Mouse (Mus musculus) adrenal gland (tissue): ENCODE data around the gene Rcc2.

Experiments used
- intact Hi-C: fragments of 180-260 bp; cut with DNase I; formaldehyde crosslinking; loops from one replicate; pipeline ENCODE4 v1.15.1; 2025

Rcc2 gene

GRCm38 (mm10) chr4:140708297-140708927 is 8.1 kb downstream of the Rcc2 start:
- intact Hi-C loops = no loop called here

- intact Hi-C loops = no loop called here
Measured at GRCm38 (mm10) chr4:140709111-140709510, 8.8 kb downstream of the Rcc2 start.

- intact Hi-C loops = no loop called here
Measured at GRCm38 (mm10) chr4:140709617-140710016, 9.3 kb downstream of the Rcc2 start.

GRCm38 (mm10) chr4:140710781-140711180 is 10.4 kb downstream of the Rcc2 start:
- intact Hi-C loops = no loop called here

GRCm38 (mm10) chr4:140711360-140711759 is 11.0 kb downstream of the Rcc2 start:
- intact Hi-C loops = no loop called here

- intact Hi-C loops = loop anchor here (1.0 kb wide), 1 partner anchor 34 kb away; no protein-coding TSS in a partner anchor
Measured at GRCm38 (mm10) chr4:140713480-140714365, 13.4 kb downstream of the Rcc2 start.

- intact Hi-C loops = loop anchor here (1.0 kb wide), 1 partner anchor 35 kb away; no protein-coding TSS in a partner anchor
Measured at GRCm38 (mm10) chr4:140714586-140714985, 14.2 kb downstream of the Rcc2 start.

- intact Hi-C loops = no loop called here
Measured at GRCm38 (mm10) chr4:140716994-140717393, 16.7 kb downstream of the Rcc2 start.

- intact Hi-C loops = no loop called here
Measured at GRCm38 (mm10) chr4:140718436-140718835, 18.1 kb downstream of the Rcc2 start.

GRCm38 (mm10) chr4:140720091-140720490 is 19.8 kb downstream of the Rcc2 start:
- intact Hi-C loops = loop anchor here (10.0 kb wide), 1 partner anchor 185 kb away; the partner anchor contains the start of gene Padi2

GRCm38 (mm10) chr4:140721968-140722490 is 21.7 kb downstream of the Rcc2 start:
- intact Hi-C loops = loop anchor here (10.0 kb wide), 1 partner anchor 183 kb away; the partner anchor contains the start of gene Padi2

GRCm38 (mm10) chr4:140722710-140723109 is 22.4 kb downstream of the Rcc2 start:
- intact Hi-C loops = loop anchor here (10.0 kb wide), 1 partner anchor 182 kb away; the partner anchor contains the start of gene Padi2

GRCm38 (mm10) chr4:140723192-140723591 is 22.9 kb downstream of the Rcc2 start:
- intact Hi-C loops = loop anchor here (10.0 kb wide), 1 partner anchor 182 kb away; the partner anchor contains the start of gene Padi2

- intact Hi-C loops = loop anchor here (10.0 kb wide), 1 partner anchor 181 kb away; the partner anchor contains the start of gene Padi2
Measured at GRCm38 (mm10) chr4:140723801-140724200, 23.5 kb downstream of the Rcc2 start.

- intact Hi-C loops = loop anchor here (10.0 kb wide), 1 partner anchor 180 kb away; the partner anchor contains the start of gene Padi2
Measured at GRCm38 (mm10) chr4:140724739-140725138, 24.4 kb downstream of the Rcc2 start.

GRCm38 (mm10) chr4:140726907-140727306 is 26.6 kb downstream of the Rcc2 start:
- intact Hi-C loops = loop anchor here (10.0 kb wide), 1 partner anchor 178 kb away; the partner anchor contains the start of gene Padi2

- intact Hi-C loops = no loop called here
Measured at GRCm38 (mm10) chr4:140731654-140732053, 31.3 kb downstream of the Rcc2 start.

GRCm38 (mm10) chr4:140732871-140733270 is 32.5 kb downstream of the Rcc2 start:
- intact Hi-C loops = no loop called here

GRCm38 (mm10) chr4:140740655-140741054 is 40.3 kb downstream of the Rcc2 start:
- intact Hi-C loops = no loop called here

GRCm38 (mm10) chr4:140741401-140741800 is 41.1 kb downstream of the Rcc2 start:
- intact Hi-C loops = no loop called here

GRCm38 (mm10) chr4:140742543-140742942 is 42.2 kb downstream of the Rcc2 start, which contains the start of gene Padi6:
Padi6 (minus strand) TSS chr4:140742643.
- intact Hi-C loops = no loop called here
